ENCODE assay signal across 20 mouse cellular contexts in the genomic region with DNA sequence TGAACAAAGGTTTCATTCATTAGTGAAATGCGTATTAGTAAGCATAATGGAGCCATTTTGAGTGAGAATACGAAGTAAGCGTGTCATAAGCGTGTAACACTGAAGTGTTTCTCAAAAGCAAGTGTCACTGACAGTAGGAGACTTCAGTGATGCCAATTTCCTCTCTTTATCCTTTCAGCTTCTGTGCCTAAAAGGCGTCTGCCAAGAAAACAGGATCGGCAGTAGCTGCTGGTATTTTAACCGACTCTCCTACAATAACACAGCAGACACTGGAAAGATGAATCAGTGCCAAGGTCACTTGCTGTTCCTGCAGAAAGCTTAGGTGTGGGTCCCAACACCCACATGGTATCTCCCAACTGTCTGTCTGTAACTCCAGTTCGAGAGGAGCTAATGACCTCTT.
DNase-seq lines count a peak whose midpoint lies in the region; ATAC-seq lines count a peak whose summit lies in the region.
"Had no signal": no experiment of that assay in that cellular context is flagged by ENCODE, and none has a peak within 500 bp of the region (broad histone marks: within the 10 kb centered on the region; RNA-seq: fewer than 3 reads in every experiment).

No protein-coding gene starts in this region.

- no peak overlapping the region for H3K27ac ChIP-seq in forebrain, embryonic 10.5 days
- H3K27ac ChIP-seq in forebrain, embryonic 16.5 days (ENCODE audit: low read length), result no peak overlapping the region
- H3K27ac ChIP-seq: embryonic facial prominence, embryonic 13.5 days; gastrocnemius, adult 2 months; heart, embryonic 13.5 days; liver, embryonic 13.5 days; midbrain, embryonic 12.5 days; stomach, embryonic 15.5 days had no signal

- no peak overlapping the region for H3K9ac ChIP-seq in forebrain, embryonic 16.5 days (replicated peaks; ENCODE audit: low read depth, low read length)
- H3K9ac ChIP-seq: embryonic facial prominence, embryonic 13.5 days; heart, embryonic 13.5 days; liver, embryonic 13.5 days; midbrain, embryonic 12.5 days; stomach, embryonic 15.5 days had no signal

- ATAC-seq in forebrain, embryonic 16.5 days, result no peak

- no peak overlapping the region for H3K4me3 ChIP-seq in forebrain, embryonic 10.5 days
- H3K4me3 ChIP-seq in forebrain, embryonic 16.5 days (replicated peaks; ENCODE audit: low read length), result no peak overlapping the region
- H3K4me3 ChIP-seq: embryonic facial prominence, embryonic 13.5 days; gastrocnemius, adult 2 months; heart, embryonic 13.5 days; liver, embryonic 13.5 days; midbrain, embryonic 12.5 days; stomach, embryonic 15.5 days had no signal

- peak; percentile 4 to 24 for DNase-seq in adrenal gland, adult (ENCODE audit: inconsistent age in 2 of 2, low spot score in 1 of 2)
- no peak for DNase-seq in adrenal gland, adult 18-20 months (ENCODE audit: low spot score in 2 of 2)
- peak; percentile 5 for DNase-seq in forebrain, embryonic 10.5 days (ENCODE audit: extremely low spot score, low spot score)
- peak; percentile 18 to 25 for DNase-seq in heart, postnatal 10 days
- no peak for DNase-seq in heart, postnatal 25 days (ENCODE audit: low spot score)
- peak; percentile 11 for DNase-seq in brain, adult 2 months (ENCODE audit: low read depth, low spot score)
- DNase-seq: cerebellum, adult 8-10 months; gastrocnemius, adult 2 months; heart, postnatal 36 days; kidney, adult 18-20 months; kidney, postnatal 4 days; liver, embryonic 13.5 days; lung, adult 2 months; lung, postnatal 14 days; thymus, postnatal 25 days had no signal

- intact Hi-C loops in heart, postnatal 10 days (cut with DNase I), result no loop called here
- intact Hi-C loops in heart, postnatal 25 days (cut with DNase I), result no loop called here

- no peaks in the 10 kb centered on the region for H3K36me3 ChIP-seq in forebrain, embryonic 10.5 days (replicated peaks)
- no peaks in the 10 kb centered on the region for H3K36me3 ChIP-seq in forebrain, embryonic 16.5 days (ENCODE audit: control insufficient read depth, insufficient read depth)
- H3K36me3 ChIP-seq: liver, embryonic 13.5 days; midbrain, embryonic 12.5 days; stomach, embryonic 15.5 days had no signal

- no peaks in the 10 kb centered on the region for H3K27me3 ChIP-seq in forebrain, embryonic 10.5 days (ENCODE audit: poor library complexity, severe bottlenecking)
- H3K27me3 ChIP-seq in forebrain, embryonic 16.5 days (replicated peaks; ENCODE audit: control insufficient read depth, insufficient read depth, low read length), result no peaks in the 10 kb centered on the region
- H3K27me3 ChIP-seq: embryonic facial prominence, embryonic 13.5 days; heart, embryonic 13.5 days; liver, embryonic 13.5 days; midbrain, embryonic 12.5 days; stomach, embryonic 15.5 days had no signal

- 0 out of 2 replicates have a peak, but pooled peaks cover 3% of the 10 kb centered on the region for H3K9me3 ChIP-seq in forebrain, embryonic 10.5 days
- peaks cover 5% of the 10 kb centered on the region; the same call in 1 of the 2 replicates for H3K9me3 ChIP-seq in forebrain, embryonic 16.5 days (ENCODE audit: control insufficient read depth, low read length)
- H3K9me3 ChIP-seq: embryonic facial prominence, embryonic 13.5 days; heart, embryonic 13.5 days; liver, embryonic 13.5 days; stomach, embryonic 15.5 days had no signal

- WGBS in forebrain, embryonic 10.5 days, result 78% methylated on average over 8 of the region's 8 CpGs
- WGBS in forebrain, embryonic 16.5 days, result 18% methylated on average over 8 of the region's 8 CpGs

- peaks cover 15% of the 10 kb centered on the region for H3K4me1 ChIP-seq in forebrain, embryonic 10.5 days
- peaks cover 4% of the 10 kb centered on the region; the same call in 1 of the 2 replicates for H3K4me1 ChIP-seq in forebrain, embryonic 16.5 days (replicated peaks; ENCODE audit: control insufficient read depth, insufficient read depth, low read length)
- H3K4me1 ChIP-seq: liver, embryonic 13.5 days had no signal

- no peak overlapping the region for H3K4me2 ChIP-seq in forebrain, embryonic 16.5 days (ENCODE audit: low read length)
- H3K4me2 ChIP-seq: embryonic facial prominence, embryonic 13.5 days; heart, embryonic 13.5 days; liver, embryonic 13.5 days; midbrain, embryonic 12.5 days; stomach, embryonic 15.5 days had no signal

Comparison
In these comparisons a context has a peak if more than half of its experiments do, and no peak if none do; other contexts are left out.
1. DNase-seq: peak in adrenal gland, adult (2 of 2), forebrain, embryonic 10.5 days (single experiment), heart, postnatal 10 days (2 of 2) and brain, adult 2 months (single experiment); none in adrenal gland, adult 18-20 months (0 of 2) and heart, postnatal 25 days (single experiment).